Mouse (Mus musculus): ENCODE measurements around the gene Ago3. TPM values are rescaled to one million over a fixed set of nuclear protein-coding genes. Genes with fewer than 3 reads are reported as not detected.

Gene Ago3
- polyA plus RNA-seq (2015; fragmentation: Nextera tagmentation; extraction: Ambion mirVana) = 8.5 and 8.8 TPM in 2 replicates

DNA sequence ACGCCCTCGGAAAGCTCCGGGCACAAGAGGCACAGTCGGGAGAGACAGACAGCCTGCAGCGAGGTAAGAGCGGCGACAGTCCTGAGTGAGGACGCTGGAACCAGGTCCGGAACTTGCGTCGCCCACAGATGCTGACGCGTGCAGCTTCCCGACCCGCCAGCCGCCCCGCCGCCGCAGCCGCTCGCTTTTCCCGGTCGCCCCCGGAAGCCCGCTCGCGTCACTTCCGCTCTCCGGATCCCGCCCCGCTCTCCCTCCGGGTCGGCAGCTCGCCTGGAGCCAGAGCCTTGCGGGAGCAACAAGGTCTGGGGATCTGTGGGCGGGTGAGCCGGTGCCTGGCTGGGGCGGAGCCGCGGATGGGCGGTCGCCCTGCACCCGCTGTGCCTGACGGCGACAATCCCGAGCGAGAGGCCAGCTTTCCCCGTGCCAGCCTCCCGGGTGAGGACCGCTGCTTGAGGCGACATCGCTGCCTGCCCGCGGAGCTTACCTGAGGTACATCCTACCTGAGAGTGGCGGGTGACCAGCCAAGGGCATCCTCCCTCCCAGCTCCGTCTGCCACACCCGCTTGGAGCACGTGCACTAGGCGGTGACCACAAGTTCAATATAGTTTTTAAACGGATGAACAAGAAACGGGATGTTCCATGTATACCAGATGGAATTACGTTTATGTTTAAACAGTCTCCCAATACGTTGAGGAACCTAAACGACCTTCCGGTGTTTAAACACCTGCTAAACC lies at the start of gene Ago3:
Gene Ago3 (minus strand): TSS at position 210 of the 733 bp plus-strand sequence.

DNA sequence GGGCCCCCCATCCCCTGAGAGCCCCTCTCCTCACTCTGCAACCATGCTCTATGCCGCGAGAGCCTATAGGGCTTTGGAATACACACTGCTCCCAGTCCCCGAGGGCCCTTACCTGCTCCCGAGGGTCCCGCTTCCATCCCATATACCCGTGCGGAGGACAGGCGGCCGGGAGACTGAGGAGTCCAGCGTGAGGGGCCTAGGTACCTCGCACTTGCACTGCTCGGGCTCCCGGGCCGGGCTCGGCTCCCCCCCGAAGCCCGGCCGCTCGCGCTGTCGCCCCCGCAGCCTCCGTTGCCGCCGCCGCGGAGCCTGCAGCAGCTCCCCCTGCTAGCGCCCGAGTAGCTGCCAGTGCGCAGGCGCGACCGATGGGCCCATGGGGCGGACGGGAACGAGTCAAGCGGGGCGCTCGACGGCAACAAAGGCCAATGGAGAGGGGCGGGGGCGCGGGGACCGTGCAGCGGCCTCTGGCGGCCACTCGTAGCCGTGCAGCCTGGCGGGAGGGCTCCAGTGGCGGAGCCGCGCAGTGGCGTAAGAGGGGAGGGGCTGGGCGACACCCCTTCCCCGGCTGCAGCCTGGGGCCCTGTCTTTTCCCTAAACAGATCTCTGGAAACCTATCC lies 39.0 kb upstream of the Ago3 start, which contains the start of gene Ago1:
Gene Ago1 (minus strand): TSS at position 299 of the 617 bp plus-strand sequence.

DNA sequence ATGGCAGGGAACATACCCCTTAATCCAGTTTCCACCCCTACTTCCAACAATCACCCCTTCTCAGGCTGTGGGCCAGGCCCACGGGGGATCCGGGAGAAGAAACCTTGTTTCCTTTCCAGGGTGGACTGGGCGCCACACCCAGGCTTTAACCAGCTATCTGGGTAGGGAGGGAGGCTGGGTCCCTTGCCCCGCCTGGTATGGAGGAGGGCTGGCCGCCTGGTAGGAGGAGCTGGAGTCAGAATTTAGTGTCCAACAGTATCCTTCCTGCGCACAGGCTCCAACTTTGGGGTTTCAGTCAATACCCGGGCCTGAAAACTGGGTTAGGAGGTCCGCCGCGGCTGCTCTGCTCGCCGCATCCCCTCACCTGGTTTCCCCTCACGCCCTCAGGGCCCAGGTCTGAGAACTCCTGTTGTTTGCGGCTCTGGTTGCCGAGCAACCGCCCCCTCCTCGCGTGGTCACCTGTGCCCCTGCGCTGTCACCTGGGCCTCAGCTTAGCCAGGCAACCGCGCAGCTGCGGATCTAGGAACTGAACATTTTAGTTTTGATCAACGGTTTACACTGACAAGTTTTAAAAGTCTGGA lies 104.0 kb downstream of the Ago3 start, which contains the start of gene Tekt2:
Gene Tekt2 (minus strand): TSS at position 408 of the 581 bp plus-strand sequence.

DNA sequence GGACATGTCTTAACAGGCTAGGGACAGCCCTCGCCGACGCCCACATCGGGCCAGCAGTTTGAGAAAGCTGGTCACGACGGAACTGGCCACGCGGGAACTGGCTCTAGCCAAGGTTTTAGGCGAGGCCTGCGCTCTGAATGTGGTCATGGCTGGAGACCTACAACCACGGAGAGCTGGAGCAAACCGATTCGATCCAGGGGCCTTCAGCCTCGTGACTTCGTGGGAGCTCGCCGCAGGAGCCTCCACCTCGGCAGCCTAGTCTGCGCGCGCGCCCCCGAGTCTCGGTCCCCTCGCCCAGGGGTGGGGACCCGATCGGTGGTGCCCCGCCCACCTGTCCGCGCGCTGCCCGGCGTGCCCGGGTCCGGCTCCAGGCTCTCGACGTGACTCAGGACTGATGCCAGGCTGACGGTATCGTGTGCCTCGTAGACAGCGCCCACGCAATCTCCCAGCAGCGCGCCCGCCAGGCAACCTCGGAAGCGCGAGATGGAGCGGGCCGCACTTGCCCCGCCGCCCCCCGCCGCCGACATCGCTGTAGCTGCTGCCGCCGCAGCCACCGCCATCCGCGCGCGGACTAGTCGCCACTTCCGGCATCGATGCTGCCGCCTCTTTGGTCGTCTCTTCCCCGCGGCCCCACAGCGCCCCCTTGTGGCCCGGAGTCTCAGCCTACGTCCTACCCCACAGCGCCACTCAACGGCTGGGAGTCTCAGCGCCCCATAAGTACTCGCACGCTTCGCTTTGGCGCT lies 108.1 kb downstream of the Ago3 start, which contains the start of gene Adprhl2:
Gene Adprhl2 (minus strand): TSS at position 593 of the 743 bp plus-strand sequence.

DNA sequence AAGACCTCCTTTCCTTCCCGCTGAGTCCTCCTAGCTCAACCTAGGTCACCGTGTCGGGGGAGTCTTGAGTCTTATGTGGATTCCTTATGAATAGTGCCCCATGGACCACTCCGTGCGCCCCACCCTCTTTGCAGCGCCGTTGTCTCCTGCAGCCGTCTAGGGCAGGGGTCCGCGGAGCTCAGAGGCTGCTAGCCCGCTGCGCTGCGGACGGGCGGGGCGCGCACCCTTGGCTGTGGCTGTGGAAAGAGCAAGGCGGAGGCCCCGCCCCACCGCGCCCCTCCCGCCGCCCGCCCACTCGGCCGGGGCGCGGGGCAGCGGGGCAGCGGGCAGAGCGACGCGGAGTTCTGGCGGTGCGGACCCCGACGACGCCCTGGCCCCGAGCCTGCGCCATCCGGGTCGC lies 142.9 kb downstream of the Ago3 start, which contains the start of gene Col8a2:
Gene Col8a2 (plus strand): TSS at position 302 of the 400 bp plus-strand sequence.

Other genes starting within 250 kb of the Ago3 start
- 94.4 and 105 TPM in 2 replicates for gene Thrap3, start 226.8 kb downstream of the Ago3 start, polyA plus RNA-seq (2015; fragmentation: Nextera tagmentation; extraction: Ambion mirVana)
- gene Map7d1, start 173.2 kb downstream of the Ago3 start, polyA plus RNA-seq (2015; fragmentation: Nextera tagmentation; extraction: Ambion mirVana) = 69.5 and 91.6 TPM in 2 replicates
- gene Trappc3, start 167.2 kb downstream of the Ago3 start, polyA plus RNA-seq (2015; fragmentation: Nextera tagmentation; extraction: Ambion mirVana) = 44.8 and 57.7 TPM in 2 replicates
- 1.4 and 3.5 TPM in 2 replicates for gene Col8a2, start 142.8 kb downstream of the Ago3 start, polyA plus RNA-seq (2015; fragmentation: Nextera tagmentation; extraction: Ambion mirVana)
- 25.8 and 29.3 TPM in 2 replicates for gene Adprhl2, start 107.9 kb downstream of the Ago3 start, polyA plus RNA-seq (2015; fragmentation: Nextera tagmentation; extraction: Ambion mirVana)
- gene Tekt2, start 103.9 kb downstream of the Ago3 start, polyA plus RNA-seq (2015; fragmentation: Nextera tagmentation; extraction: Ambion mirVana) = 1.1 and 1.3 TPM in 2 replicates
- 1.0 and 1.6 TPM in 2 replicates for gene Ago1, start 39.0 kb upstream of the Ago3 start, polyA plus RNA-seq (2015; fragmentation: Nextera tagmentation; extraction: Ambion mirVana)
- gene Ago4, start 103.9 kb upstream of the Ago3 start, polyA plus RNA-seq (2015; fragmentation: Nextera tagmentation; extraction: Ambion mirVana) = 0.58 and 0.60 TPM in 2 replicates
- 6.0 and 8.5 TPM in 2 replicates for gene Clspn, start 127.4 kb upstream of the Ago3 start, polyA plus RNA-seq (2015; fragmentation: Nextera tagmentation; extraction: Ambion mirVana)
- 2.8 and 3.3 TPM in 2 replicates for gene 5730409E04Rik, start 180.3 kb upstream of the Ago3 start, polyA plus RNA-seq (2015; fragmentation: Nextera tagmentation; extraction: Ambion mirVana)
- gene Psmb2, start 248.1 kb upstream of the Ago3 start, polyA plus RNA-seq (2015; fragmentation: Nextera tagmentation; extraction: Ambion mirVana) = 359 and 360 TPM in 2 replicates